Mouse (Mus musculus) 3134 (cell line): Measurements from ENCODE around the gene Mfsd9.
"Not testable (repeated sequence)": the region's sequence is repeated elsewhere in the genome, so short reads cannot be mapped to it uniquely, and the experiment has no call there.

Experiments used
- DNase-seq: peaks from one replicate; pipeline ENCODE4 v3.0.0-alpha.2; 2011; ENCODE audit warnings: low spot score; ENCODE audit not compliant: insufficient read length; ENCODE audit errors: extremely low read depth

The Mfsd9 gene

DNA sequence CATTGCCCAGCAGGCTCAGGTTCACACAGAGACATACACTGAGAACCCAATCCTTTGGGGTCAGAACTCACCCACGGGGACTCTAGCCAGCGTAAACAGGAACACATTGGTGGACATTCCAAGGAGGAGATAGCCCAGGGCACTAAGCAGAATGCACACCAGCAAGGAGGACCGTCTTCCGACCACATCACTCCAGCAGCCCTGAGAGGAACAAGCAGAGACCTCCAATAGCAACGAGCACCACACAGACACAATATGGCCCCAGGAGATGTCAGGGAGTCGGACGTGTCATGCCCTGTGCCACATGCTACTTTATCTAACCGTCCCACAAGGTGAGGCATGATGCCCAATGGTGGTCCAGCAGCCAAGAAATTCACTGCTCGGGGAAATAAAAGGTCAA, 6.2 kb downstream of the Mfsd9 start:
- DNase-seq: no peak

DNA sequence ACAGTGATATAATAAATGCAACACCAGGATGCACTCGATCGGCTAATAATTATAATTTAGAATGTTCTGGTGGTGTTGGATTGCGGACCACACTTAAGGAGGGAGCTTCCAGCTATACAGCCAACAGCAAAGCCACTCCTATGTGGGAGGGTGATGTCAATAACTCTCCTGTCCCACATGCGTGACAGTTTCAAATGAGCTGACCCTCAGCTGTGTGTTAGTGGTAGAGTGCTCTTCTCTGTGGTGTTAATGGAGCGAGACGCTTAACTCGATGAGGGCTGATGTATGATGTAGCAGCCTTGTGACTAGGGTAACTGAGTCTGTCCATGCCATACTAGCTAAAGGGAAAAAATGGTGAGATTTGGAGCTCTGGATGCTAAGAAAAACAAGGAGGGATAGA, 7.0 kb downstream of the Mfsd9 start:
- no peak for DNase-seq

DNA sequence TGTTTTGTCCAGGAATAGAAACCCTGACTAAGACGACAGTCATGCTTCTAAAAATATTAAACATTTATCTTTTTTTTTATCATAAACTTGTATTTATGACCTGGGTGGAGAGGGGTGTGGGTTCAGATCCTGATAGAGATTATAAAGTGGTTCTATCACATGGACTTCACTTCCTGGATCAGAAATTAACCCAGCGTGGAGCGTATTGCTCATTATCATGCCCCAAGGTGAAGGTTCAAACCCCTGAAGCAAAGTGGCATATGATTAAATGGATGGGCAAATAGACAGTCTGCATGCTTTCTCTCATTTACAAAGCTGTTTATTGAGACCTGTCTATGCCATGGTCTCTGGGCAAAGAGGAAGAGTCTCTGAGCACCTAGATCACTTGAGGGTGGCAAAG, 13.7 kb downstream of the Mfsd9 start:
- no peak for DNase-seq

DNA sequence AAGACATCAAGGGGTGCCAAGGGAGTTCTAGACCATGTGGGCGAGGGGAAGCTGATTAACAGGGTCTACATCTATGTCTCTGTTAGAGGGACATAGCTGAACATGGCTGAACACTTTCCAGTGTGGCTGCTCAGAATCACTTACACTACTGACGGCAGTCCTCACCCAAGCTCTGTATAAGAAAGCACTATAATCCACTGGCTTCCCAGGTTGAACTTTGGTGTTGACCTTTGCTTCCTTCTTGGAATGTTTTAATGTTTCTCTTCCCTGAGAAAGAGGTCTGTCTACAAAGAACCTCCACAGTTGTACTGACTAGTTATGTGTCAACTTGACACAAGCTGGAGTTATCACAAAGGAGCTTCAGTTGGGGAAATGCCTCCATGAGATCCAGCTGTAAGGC, 14.4 kb downstream of the Mfsd9 start:
- DNase-seq: no peak

DNA sequence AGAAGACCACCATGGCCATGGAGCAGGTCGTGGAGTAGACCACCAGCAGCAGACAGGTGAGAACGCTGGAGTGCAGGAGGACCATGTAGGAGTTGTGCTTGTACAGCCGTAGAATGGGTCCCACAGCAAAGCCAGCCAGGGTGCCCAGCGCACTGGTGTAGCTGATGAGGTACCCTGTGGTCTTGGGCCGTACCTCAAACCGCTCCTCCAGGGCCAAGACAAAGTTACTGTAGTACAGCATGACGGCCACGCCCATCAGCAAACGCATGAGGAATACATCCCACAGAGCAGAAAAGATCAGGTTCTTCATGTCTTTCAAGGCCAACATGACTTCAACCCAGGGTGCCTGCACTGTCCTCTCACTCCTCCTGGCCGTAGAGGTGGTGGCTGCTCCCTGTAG, 16.4 kb downstream of the Mfsd9 start:
- no peak for DNase-seq

DNA sequence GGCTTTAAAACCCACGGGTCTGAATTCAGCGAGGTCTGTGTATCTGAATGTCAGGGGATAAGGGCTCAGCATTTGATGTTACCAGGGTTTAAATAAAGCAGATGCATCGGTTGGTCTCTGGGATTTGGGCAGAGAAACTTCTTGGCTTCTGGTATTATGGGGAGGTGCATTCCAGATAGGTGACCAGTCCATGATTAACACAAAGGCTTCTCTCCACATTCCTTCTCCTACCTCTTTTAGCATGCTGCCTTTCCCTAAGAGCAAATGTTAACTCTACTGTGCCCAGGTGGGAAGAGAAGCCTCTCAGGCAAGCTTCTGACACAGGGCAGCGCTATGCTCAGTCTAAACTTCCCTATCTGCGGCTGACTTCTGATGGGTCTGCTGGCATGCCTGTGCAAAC, 17.3 kb downstream of the Mfsd9 start:
- DNase-seq: peak; percentile 27

DNA sequence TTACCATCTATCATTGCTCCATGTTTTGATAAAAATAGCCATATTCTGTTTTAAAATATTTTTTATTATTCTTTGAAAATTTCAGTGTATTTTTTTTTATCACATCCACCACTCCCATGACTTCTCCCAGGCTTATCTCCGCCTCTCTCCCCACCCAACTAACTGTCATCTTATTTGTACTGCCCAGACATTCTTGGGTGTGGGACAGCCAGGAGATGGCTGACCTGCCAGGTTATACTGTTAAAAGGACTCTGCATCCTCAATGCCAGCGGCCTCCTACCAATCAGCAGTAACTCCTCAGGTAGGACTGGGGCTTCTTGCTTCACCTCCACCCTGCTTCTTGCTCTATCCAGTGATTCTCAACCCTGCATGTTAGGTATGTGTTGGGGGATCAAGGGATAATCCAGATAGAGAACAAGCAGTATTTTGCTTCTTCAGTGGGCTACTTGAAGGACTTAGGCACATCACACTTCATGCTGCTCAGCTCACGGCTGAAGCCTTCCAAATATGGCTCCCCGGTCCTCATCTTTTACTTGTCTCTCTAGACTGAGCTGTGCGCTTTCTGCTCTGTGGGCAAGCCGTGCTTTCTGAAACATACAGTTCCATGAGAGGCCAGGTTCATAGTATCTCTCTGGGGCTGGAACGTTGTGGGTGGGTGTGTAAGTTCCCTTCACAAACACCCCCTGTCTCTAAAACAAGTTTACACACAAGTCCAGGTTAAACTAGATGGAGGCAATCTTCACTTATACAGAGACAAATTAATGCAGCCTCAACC, 19.1 kb downstream of the Mfsd9 start:
- no peak for DNase-seq

DNA sequence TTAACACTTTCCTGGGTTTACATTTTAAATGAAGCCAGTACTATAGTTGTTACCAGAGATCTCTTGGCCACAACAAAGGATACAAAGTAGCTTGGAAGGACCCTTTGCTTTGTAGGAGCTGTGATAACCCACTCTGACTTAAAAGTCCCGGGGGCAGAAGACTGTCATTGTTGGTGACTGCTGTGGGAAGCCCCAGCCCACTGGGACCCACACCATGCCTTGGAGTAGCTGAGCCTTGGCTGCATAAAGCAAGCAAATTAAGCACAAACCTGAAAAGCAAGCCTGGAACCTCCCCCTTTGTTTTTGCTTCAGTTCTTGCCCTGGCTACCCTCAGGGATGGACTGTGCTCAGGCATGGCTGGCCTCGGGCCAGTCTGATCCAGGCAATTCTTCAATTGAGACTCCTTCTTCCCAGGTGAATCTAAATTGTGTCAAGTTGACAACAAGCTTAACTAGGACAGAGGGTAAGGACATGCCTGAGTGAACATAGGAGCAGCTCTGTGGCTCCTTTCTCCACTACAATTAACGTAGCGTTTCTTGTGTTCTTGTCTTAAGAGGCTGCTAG, 21.1 kb downstream of the Mfsd9 start:
- DNase-seq: no peak

DNA sequence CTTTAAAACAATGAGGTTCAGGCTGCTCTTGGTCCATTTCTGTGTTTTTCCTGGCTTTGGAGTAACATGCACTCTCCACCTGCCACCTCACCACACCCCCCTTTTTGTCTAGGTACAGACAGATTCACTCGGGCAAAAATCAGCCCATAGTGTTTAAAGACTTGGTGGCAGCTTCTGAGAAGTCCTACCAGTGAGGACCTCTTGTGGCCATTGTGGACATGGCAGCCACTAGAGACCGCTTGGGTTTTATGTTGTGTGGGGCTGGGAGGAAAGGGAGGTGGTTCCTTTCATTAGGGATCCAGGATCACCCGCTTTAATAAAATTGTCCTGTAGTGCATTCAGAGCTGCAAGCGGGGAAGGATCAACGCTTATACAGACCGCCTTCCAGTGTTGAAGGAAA, 21.9 kb downstream of the Mfsd9 start:
- no peak for DNase-seq

DNA sequence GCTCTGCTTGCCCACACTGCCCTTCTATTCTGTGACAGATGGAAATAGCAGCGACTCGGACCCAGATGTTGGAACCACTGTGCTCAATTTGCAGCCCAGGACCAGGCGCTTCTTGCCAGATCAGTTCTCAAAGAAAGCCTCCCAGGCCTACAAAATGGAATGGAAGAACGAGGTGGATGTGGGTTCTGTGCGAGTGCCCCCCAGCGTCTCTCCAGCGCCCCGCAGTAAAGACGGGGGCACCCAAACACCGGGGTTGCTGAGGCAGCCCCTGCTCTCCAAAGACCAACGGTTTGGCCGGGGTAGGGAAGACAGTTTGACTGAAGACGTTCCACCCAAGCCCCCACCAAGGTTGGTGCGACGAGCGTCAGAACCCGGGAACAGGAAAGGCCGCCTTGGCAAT, 22.9 kb downstream of the Mfsd9 start:
- DNase-seq: no peak

DNA sequence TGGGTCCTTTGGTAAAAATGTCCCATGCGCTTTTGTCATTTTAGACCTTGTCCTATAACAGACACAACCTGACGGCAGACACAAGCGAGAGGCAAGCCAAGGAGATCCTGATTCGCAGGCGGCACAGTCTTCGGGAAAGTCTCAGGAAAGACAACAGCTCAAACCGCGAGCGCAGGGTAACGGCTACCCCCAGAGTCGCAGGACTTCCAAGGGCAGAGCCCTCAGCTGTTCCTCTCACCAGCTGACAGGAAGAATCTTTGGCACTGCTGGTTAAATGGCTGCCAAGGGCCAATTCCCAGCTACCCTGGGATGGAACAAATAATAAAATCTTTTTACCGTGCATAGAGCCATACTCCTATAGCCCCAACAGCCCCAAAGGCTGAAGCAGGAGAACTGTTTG, 25.0 kb downstream of the Mfsd9 start:
- no peak for DNase-seq

DNA sequence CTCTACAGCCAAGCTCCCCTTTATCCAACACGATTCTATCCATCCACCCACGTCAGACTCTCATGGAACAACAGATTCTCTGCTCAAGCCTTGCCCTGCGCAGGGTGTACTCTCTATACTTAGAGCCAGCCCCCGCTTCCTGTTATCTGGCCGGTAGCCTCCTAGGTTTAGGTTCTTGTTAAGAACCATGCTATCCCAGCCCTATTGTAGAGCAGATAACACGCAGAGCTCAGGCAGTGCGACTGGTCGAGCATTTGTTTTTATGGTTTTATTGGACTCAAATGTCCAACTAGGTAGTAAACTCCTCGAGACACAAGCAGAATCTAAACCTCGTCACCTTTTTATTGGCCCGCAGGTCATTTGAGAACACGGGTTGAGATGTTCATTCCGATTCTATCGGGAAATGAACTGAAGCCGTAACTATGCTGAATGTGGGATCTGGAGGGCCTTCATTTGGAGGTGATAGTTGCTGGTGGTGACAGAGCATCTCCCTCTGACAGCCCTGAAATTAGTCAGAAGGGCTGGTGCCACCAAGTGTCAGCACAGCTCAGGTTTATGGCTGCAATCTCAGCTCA, 25.7 kb downstream of the Mfsd9 start:
- no peak for DNase-seq

DNA sequence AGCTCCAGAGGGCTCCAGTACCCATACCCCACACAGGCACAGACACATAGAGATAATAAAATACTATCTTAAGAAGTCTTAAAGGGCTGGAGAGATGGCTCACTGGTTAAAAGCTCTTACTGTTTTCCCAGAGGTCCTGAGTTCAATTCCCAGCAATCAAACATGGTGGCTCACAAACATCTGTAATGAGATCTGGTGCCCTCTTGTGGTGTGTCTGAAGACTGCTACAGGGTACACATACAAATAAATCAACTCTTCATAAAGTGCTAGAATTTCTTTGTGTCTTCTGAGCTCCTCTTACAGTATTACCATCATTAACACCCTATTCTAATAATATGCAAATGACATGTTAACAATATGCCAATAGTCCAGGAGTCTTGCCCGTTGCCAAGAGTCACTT, 26.4 kb downstream of the Mfsd9 start:
- DNase-seq: no peak

DNA sequence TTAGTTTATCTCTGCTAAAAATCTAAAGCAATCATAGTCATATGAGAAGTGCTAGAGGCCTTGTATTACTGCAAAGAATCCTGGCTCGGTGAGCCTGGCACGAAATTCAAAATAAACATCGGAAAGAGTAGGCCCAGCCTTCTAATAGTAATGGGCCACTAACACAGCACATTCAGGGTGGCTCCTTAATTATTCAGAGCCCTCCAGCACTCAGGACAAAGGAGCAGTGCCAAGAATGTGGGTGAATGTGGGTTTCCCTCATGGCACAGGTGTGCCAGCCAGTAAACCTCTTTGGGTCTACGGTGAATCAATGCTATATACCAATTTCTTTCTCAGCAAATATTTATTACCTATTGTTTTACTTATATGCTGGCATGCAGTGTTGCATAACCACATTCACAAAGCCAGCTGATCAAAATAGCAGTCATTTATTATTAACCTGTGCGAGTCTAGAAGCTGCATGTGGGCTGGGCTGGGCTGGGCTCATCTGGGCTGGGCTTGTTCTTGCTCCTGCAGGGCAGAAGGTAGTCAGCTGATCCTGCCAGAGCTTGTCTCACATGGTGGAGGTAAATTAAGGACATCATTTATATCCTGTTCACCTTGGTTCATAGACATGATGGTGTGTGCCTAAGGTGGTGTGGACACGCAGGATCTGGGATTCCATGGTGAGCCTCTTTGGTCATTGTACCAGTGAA, 30.6 kb downstream of the Mfsd9 start:
- DNase-seq: no peak

DNA sequence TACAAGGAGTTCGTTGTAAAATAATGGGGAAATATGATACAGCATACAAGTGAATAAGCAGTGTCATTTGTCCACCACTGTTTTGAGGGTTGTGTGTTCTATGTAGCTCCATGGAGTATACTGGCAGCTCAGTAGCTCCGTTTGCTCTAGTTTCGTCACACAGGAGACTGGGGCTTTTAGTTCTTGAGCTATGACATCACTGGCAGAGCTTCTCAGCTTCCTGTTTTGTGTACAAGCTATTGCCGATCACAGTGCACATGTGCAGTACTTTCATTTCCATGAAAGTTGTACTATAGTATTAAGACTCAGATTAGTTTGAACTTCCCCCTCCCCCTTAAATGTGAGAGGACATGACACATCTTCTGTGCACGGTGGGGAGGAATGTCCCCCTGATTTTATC, 44.4 kb downstream of the Mfsd9 start:
- DNase-seq: no peak

DNA sequence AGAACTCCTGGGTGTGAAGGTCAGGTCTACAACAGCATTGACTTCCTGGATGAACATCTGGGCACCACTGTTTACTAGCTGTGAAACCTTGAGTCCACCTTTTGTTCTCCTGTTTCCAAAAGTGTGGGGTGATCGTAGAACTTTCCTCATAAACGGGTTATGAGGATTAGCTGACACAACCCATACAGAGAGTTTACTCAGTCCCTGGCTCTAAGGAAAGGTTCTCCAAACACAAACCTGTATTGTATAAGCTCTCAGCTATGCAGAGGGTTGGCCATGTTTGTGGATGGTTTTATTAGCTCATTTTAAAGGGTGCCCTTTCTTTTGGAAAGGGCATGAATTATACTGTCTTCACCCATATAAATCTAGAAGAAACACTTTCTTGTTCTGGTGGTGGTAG, 49.7 kb downstream of the Mfsd9 start:
- DNase-seq: no peak

DNA sequence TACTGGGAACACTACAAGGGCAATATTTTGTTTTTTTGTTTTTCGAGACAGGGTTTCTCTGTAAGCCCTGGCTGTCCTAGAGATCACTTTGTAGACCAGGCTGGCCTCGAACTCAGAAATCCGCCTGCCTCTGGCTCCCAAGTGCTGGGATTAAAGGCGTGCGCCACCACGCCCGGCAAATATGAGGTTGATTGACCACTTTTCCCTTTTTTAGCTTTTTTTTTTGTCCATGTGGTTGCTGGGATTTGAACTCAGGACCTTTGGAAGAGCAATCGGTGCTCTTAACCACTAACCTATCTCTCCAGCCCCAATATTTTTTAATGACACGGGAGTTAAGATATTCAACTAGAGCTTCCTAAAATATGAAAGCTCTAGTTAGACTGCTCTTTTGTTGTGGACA, 52.2 kb downstream of the Mfsd9 start:
- not testable (repeated sequence) for DNase-seq

DNA sequence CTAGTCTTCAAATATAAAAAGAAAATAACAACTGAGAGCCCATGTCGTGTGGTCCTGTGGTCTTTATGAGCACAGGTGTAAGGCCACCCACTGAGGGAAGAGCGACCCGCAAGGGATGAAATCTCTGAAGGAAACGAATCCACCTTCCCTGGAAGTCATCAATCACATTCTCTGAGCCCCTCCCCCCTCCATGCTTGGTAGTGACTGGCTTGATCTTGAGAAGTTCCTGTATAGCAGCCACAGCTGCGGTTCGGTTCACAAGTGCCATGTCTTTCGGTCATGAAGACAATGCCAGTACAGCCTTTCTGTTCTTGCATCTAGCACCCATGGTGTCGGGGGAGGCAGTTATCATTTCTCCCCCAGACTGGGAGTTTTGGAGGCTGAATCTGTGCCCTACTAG, 52.8 kb downstream of the Mfsd9 start:
- DNase-seq: no peak

DNA sequence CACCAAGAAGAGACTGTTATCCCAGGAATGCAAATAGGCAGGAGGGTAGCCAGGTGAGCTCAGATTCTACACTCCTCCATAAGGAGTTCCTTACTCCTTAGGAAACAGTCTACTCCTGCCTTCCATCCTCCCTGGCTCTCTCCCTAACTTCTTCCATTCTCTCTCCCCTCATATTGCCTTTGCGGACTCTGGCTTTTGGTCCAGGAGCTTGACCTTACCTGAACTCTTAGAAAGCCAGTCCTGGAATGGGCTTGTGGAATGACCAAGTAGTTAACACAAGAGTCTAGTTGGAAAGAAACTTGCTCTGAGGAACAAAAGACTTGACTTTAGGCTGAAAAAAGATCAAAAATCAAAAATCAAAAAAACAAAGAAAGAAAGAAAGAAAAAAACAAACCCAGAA, 61.9 kb downstream of the Mfsd9 start:
- DNase-seq: no peak

DNA sequence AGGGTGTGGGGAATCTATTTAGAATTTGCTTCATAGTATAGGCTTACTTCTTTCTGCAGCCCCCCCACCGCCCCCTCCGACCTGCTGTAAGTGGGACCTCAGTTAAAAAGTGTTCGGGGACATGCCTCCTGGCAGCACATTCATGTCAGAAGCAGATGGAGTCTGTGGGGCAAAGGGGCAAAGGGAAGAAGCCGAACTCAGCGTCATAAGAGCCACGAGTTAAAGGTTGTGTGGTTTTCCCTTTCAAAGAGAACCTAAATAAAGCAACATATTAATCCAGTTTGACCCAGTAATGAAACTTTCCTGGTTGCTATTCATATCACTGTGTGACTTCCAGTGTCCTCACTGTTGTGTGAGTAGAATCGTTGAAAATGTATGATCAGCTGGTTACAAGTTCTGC, 63.1 kb downstream of the Mfsd9 start:
- no peak for DNase-seq

DNA sequence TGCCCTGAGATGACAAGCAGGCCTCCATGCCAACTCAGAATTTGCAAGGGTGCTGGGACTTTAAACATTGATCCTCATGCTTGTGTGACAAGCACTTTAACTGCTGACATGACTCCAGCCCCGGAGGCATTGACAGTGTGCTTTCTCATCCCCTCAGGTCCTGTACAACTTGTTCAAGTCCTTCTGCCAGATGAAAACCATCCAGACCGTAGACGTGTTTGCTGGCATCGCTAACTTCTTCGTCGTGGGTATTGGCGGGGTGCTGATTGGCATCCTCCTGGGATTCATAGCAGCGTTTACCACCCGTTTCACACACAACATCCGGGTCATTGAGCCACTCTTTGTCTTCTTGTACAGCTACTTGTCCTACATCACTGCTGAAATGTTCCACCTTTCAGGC, 64.4 kb downstream of the Mfsd9 start:
- DNase-seq: no peak
